Mouse (Mus musculus) testis, adult 2 months (tissue): ENCODE data around the gene Zfyve28.

Experiments used
- CTCF ChIP-seq: fragments of 200-500 bp; IDR thresholded peaks from 2 replicates; pipeline ENCODE4 v1.5.1; 2012; ENCODE audit warnings: low read depth, mild to moderate bottlenecking, inconsistent platforms, low read length, moderate library complexity; ENCODE audit not compliant: control insufficient read depth, insufficient read depth, insufficient replicate concordance
- POLR2A ChIP-seq: fragments of 200-500 bp; IDR thresholded peaks from 2 replicates; pipeline ENCODE4 v1.6.1; 2012; ENCODE audit warnings: low read depth, mild to moderate bottlenecking, inconsistent platforms, low read length, moderate library complexity; ENCODE audit not compliant: control insufficient read depth

- no peak for TF ChIP-seq CTCF
- no peak for TF ChIP-seq POLR2A
Measured at GRCm38 (mm10) chr5:34196423-34196822, 91.8 kb downstream of the Zfyve28 start.
